Mouse (Mus musculus): ENCODE data around the gene Tex264.

DNA sequence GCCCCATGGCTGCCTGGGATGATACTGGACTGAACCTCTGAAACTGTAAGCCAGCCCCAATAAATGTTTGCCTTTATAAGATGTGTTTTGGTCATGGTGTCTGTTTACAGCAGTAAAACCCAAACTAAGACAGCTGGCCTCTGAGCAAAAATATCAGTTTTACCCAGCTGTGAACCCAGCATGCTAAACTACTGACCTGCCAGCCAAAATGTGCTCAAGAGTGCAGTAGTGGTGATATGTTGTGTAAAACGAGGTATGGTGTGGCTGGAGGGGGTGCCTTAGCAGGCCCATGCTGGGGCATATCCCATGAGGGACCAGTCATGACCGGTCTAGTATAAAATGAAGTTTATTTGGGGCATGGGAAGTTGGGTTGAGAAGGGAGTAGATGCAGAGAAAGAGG, 71.8 kb downstream of the Tex264 start:
- TF ChIP-seq CTCF (conservative IDR thresholded peaks at IDR 0.05; ENCODE audit: low read length), result no peak
- no peak for TF ChIP-seq POU5F1 (IDR thresholded peaks at IDR 0.05; ENCODE audit: borderline replicate concordance, low read length)
- TF ChIP-seq NANOG (IDR thresholded peaks at IDR 0.05; ENCODE audit: borderline replicate concordance, low read length), result no peak

Measured in E14TG2a.4 (cell line).